Mouse (Mus musculus) heart, postnatal 4 days (tissue): ENCODE data around the gene Gm3005. TPM values are rescaled to one million over a fixed set of nuclear protein-coding genes. Genes with fewer than 3 reads are reported as not detected.
"Not testable (repeated sequence)": the region's sequence is repeated elsewhere in the genome, so short reads cannot be mapped to it uniquely, and the experiment has no call there.

Source experiments
- DNase-seq: peaks from one replicate; pipeline ENCODE4 v3.0.0; 2021
- total RNA-seq, 2 experiments: library from RNA; stranded (reverse); gene quantifications; 2 replicates each; pipeline ENCODE4 v1.2.3; 2021

Gm3005 gene
- total RNA-seq, result 1 to 10 TPM in 1 of 2 experiments, under 1 TPM in 1; 0.32 to 1.0 TPM

- not testable (repeated sequence) for DNase-seq
Measured at GRCm38 (mm10) chr14:3427803-3428202, at the start of gene Gm3005. Gene Gm3005 (plus strand): TSS chr14:3428103.

- not testable (repeated sequence) for DNase-seq
Measured at GRCm38 (mm10) chr14:3394793-3395192, 33.1 kb upstream of the Gm3005 start, which contains the start of gene Gm10413. Gene Gm10413 (plus strand): TSS chr14:3395093.

- DNase-seq, result not testable (repeated sequence)
Measured at GRCm38 (mm10) chr14:3412314-3412713, 15.6 kb upstream of the Gm3005 start, which contains the start of gene Gm10409. Gene Gm10409 (plus strand): TSS chr14:3412614.

DNA sequence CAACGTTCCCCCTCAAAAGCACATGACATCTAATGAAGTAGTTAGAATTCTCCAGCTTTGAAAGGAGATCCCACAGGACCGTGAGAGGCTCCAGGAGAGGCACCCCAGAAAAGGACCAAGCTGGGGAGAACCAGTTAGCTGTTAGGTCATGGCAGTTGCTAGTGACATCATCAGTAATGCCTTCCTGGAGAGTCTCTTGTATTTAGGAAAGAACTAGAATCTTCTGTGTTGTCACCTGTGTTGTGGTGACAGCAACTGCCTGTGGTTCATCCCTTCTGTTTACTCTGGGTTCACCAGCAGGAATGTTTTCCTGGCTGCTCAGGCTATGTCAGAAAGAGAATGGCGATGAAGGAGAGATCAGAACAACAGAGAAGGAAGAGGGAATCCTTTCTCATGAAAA lies 21.2 kb downstream of the Gm3005 start, which contains the start of gene Gm10408:
Gm10408 (plus strand) TSS at position 301 of the 400 bp plus-strand sequence.
- not testable (repeated sequence) for DNase-seq

DNA sequence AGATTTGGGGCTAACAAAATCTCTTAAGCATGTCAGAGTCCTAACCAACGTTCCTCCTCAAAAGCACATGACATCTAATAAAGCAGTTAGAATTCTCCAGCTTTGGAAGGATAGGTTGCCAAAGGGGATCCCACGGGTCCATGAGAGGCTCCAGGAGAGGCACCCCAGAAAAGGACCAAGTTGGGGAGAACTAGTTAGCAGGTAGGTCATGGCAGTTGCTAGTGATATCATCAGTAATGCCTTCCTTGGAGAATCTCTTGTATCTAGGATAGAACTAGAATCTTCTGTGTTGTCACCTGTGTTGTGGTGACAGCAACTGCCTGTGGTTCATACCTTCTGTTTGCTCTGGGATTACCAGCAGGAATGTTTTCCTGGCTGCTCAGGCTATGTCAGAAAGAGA lies 206.3 kb downstream of the Gm3005 start, which contains the start of gene Gm3012:
Gm3012 (plus strand) TSS at position 301 of the 400 bp plus-strand sequence.
- not testable (repeated sequence) for DNase-seq

Other genes starting within 250 kb of the Gm3005 start
- not detected for gene Gm5795, start 239.8 kb upstream of the Gm3005 start, total RNA-seq
- gene D830030K20Rik, start 219.6 kb upstream of the Gm3005 start, total RNA-seq, result 1 to 10 TPM; 1.6 to 3.8 TPM
- under 1 TPM; 0.52 to 0.86 TPM for gene Gm2956, start 95.5 kb upstream of the Gm3005 start, total RNA-seq
- not detected for gene Gm10413, start 33.0 kb upstream of the Gm3005 start, total RNA-seq
- gene Gm10409, start 15.5 kb upstream of the Gm3005 start, total RNA-seq, result 1 to 10 TPM; 1.6 TPM
- not detected for gene Gm10408, start 21.3 kb downstream of the Gm3005 start, total RNA-seq
- gene Gm3012, start 206.4 kb downstream of the Gm3005 start, total RNA-seq, result not detected
- gene Gm3020, start 223.9 kb downstream of the Gm3005 start, total RNA-seq, result 1 to 10 TPM; 1.6 TPM